9 mouse cellular contexts compared by ENCODE assay signal in the genomic region with DNA sequence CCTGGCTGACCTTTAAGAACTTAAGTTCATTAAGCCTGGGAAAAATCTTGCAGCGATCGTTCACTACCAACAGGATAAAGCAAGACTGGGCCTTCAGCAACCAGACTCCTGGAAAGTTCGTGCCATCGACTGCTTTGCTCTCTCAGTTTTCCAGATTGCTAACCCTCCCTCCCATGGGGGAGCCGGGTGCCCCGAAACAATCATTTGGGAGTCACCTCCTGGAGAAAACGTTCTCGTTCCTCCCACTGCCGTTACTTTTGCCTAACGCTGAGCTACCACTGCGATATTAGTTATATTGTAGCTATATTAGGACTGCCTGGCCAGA. TPM values are rescaled to one million over a fixed set of nuclear protein-coding genes. Genes with fewer than 3 reads are reported as not detected.
DNase-seq lines count a peak whose midpoint lies in the region; ATAC-seq and TF ChIP-seq lines count a peak whose summit lies in the region.
"Had no signal": no experiment of that assay in that cellular context is flagged by ENCODE, and none has a peak within 500 bp of the region (broad histone marks: within the 10 kb centered on the region; RNA-seq: fewer than 3 reads in every experiment).

No protein-coding gene starts in this region.

- TF ChIP-seq RAD21 in CH12.LX (IDR thresholded peaks at IDR 0.05; ENCODE audit: low read depth, low read length), result no peak

- no peaks in the 10 kb centered on the region for H3K27me3 ChIP-seq in heart, embryonic 10.5 days (ENCODE audit: insufficient read depth, poor library complexity, severe bottlenecking)
- peaks cover 9% of the 10 kb centered on the region for H3K27me3 ChIP-seq in CH12.LX (replicated peaks)
- no peaks in the 10 kb centered on the region for H3K27me3 ChIP-seq in limb, embryonic 14.5 days (ENCODE audit: control insufficient read depth, insufficient read depth, low read length)

- in situ Hi-C loops in CH12.LX (cut with MboI; ENCODE audit: low pct_ligation_motif_present, low pct_unique_long_range_greater_than_20kb, low sequenced_read_pairs), result no loop called here

- no peak for TF ChIP-seq CTCF in CH12.LX (conservative IDR thresholded peaks at IDR 0.05 in 1 of 2, IDR thresholded peaks at IDR 0.05 in 1 of 2; ENCODE audit: low read depth in 2 of 2, low read length in 2 of 2)
- TF ChIP-seq CTCF in embryonic fibroblast, embryonic 13.5 days (IDR thresholded peaks at IDR 0.05; ENCODE audit: borderline replicate concordance, insufficient read depth, low read length), result no peak

- TF ChIP-seq POLR2A in CH12.LX (IDR thresholded peaks at IDR 0.05; ENCODE audit: low read depth, low read length), result no peak
- no peak for TF ChIP-seq POLR2A in embryonic fibroblast, embryonic 13.5 days (IDR thresholded peaks at IDR 0.05; ENCODE audit: low read depth, low read length)
- no peak for TF ChIP-seq POLR2A in limb, embryonic 14.5 days (IDR thresholded peaks at IDR 0.05; ENCODE audit: borderline replicate concordance, extremely low read depth, insufficient read depth, insufficient read length)

- intact Hi-C loops in heart, postnatal 36 days (cut with DNase I), result loop anchor here (1.0 to 5.0 kb wide), 3 partner anchors 96 to 376 kb away; partner anchors contain the start of genes Nop56, Pced1a, Stk35 and Vps16

- H3K36me3 ChIP-seq in heart, embryonic 10.5 days, result peaks cover 38% of the 10 kb centered on the region
- peaks cover 24 to 39% of the 10 kb centered on the region in 2 experiments for H3K36me3 ChIP-seq in CH12.LX (replicated peaks in 1 of 2; ENCODE audit: control insufficient read depth in 1 of 2, insufficient read depth in 1 of 2, low read length in 1 of 2)
- peaks cover 37% of the 10 kb centered on the region for H3K36me3 ChIP-seq in limb, embryonic 14.5 days (ENCODE audit: control insufficient read depth, insufficient read depth, low read length)

- no peak for DNase-seq in heart, embryonic 10.5 days (ENCODE audit: low spot score)
- no peak for DNase-seq in heart, postnatal 36 days
- DNase-seq in CH12.LX (ENCODE audit: extremely low read depth), result no peak
- DNase-seq in limb, embryonic 14.5 days (ENCODE audit: low spot score), result peak; percentile 44
- peak; percentile 20 for DNase-seq in retina, embryonic 14.5 days (ENCODE audit: low spot score)
- DNase-seq in right cerebral cortex, postnatal 14 days, result no peak
- DNase-seq in urinary bladder, postnatal 14 days (ENCODE audit: low spot score), result no peak

- WGBS in heart, embryonic 10.5 days, result 2% methylated on average over 11 of the region's 11 CpGs
- WGBS in limb, embryonic 14.5 days, result under 1% methylated on average over 11 of the region's 11 CpGs

- peak overlapping the region; percentile 100 for H3K27ac ChIP-seq in heart, embryonic 10.5 days
- H3K27ac ChIP-seq in CH12.LX (ENCODE audit: insufficient read depth, low read depth), result peak overlapping the region; percentile 41; the same call in 1 of the 2 replicates
- H3K27ac ChIP-seq in embryonic fibroblast, embryonic 13.5 days (ENCODE audit: insufficient read depth, low read length), result peak overlapping the region; percentile 54
- H3K27ac ChIP-seq in limb, embryonic 14.5 days (replicated peaks; ENCODE audit: low read depth, low read length), result peak overlapping the region; percentile 98

- H3K4me2 ChIP-seq in CH12.LX (ENCODE audit: insufficient read depth, low read depth, poor library complexity, severe bottlenecking), result peak overlapping the region; percentile 64
- peak overlapping the region; percentile 87 for H3K4me2 ChIP-seq in limb, embryonic 14.5 days (replicated peaks; ENCODE audit: low read depth, low read length, severe bottlenecking)

- H3K79me2 ChIP-seq in CH12.LX (replicated peaks; ENCODE audit: control insufficient read depth, extremely low read depth, insufficient read depth, poor library complexity, severe bottlenecking), result peaks cover 41% of the 10 kb centered on the region

- dilution Hi-C loops in CH12.LX (cut with MboI; ENCODE audit: extremely low pct_ligation_motif_present, extremely low pct_unique_long_range_greater_than_20kb, low sequenced_read_pairs), result no loop called here

- peak overlapping the region; percentile 97 for H3K9ac ChIP-seq in CH12.LX (ENCODE audit: insufficient read depth, low read depth)
- peak overlapping the region; percentile 100 for H3K9ac ChIP-seq in limb, embryonic 14.5 days (ENCODE audit: low read depth, low read length, severe bottlenecking)

- ATAC-seq in limb, embryonic 14.5 days (ENCODE audit: low FRiP score, low read depth), result 0 out of 2 replicates have a peak, but pooled peaks have one; percentile 21

- H3K9me3 ChIP-seq in heart, embryonic 10.5 days, result no peaks in the 10 kb centered on the region
- no peaks in the 10 kb centered on the region for H3K9me3 ChIP-seq in CH12.LX (replicated peaks; ENCODE audit: low read length)
- H3K9me3 ChIP-seq in limb, embryonic 14.5 days (ENCODE audit: control insufficient read depth, low read length), result no peaks in the 10 kb centered on the region

- no peak for TF ChIP-seq EP300 in CH12.LX (IDR thresholded peaks at IDR 0.05; ENCODE audit: low read length)

- peak overlapping the region; percentile 99 for H3K4me3 ChIP-seq in heart, embryonic 10.5 days
- H3K4me3 ChIP-seq in CH12.LX (replicated peaks in 1 of 3; ENCODE audit: low read depth in 2 of 3, low read length in 2 of 3, poor library complexity in 1 of 3), result peak overlapping the region; percentile 83 to 100 (median 84)
- peak overlapping the region; percentile 62 for H3K4me3 ChIP-seq in embryonic fibroblast, embryonic 13.5 days (ENCODE audit: insufficient read depth, low read length)
- H3K4me3 ChIP-seq in limb, embryonic 14.5 days (replicated peaks; ENCODE audit: low read length), result peak overlapping the region; percentile 98

- peaks cover 21% of the 10 kb centered on the region for H3K4me1 ChIP-seq in heart, embryonic 10.5 days
- peaks cover 5 to 26% of the 10 kb centered on the region in 2 experiments for H3K4me1 ChIP-seq in CH12.LX (ENCODE audit: control insufficient read depth in 1 of 2, insufficient read depth in 2 of 2)
- H3K4me1 ChIP-seq in embryonic fibroblast, embryonic 13.5 days (ENCODE audit: control insufficient read depth, insufficient read depth, low read length), result 0 out of 2 replicates have a peak, but pooled peaks cover 3% of the 10 kb centered on the region
- peaks cover 15% of the 10 kb centered on the region for H3K4me1 ChIP-seq in limb, embryonic 14.5 days (ENCODE audit: control insufficient read depth, insufficient read depth, low read length)

TF ChIP-seq in CH12.LX, 34 proteins besides CTCF, POLR2A, EP300 and RAD21:
- no peak for TF ChIP-seq NRF1 (IDR thresholded peaks at IDR 0.05; ENCODE audit: low read depth, low read length)
- no peak for TF ChIP-seq GABPA (IDR thresholded peaks at IDR 0.05; ENCODE audit: insufficient replicate concordance, low read depth, low read length)
- TF ChIP-seq KAT2A (IDR thresholded peaks at IDR 0.05; ENCODE audit: insufficient replicate concordance, low read length), result no peak
- TF ChIP-seq JUND (conservative IDR thresholded peaks at IDR 0.05; ENCODE audit: low read depth, low read length), result no peak
- TF ChIP-seq ZMIZ1 (IDR thresholded peaks at IDR 0.05; ENCODE audit: low read depth, low read length), result no peak
- TF ChIP-seq ZC3H11A (IDR thresholded peaks at IDR 0.05; ENCODE audit: low read depth, low read length), result no peak
- TF ChIP-seq ELF1 (IDR thresholded peaks at IDR 0.05; ENCODE audit: low read depth, low read length), result no peak
- no peak for TF ChIP-seq CHD1 (IDR thresholded peaks at IDR 0.05; ENCODE audit: low read depth, low read length)
- TF ChIP-seq JUN (IDR thresholded peaks at IDR 0.05; ENCODE audit: insufficient read depth, low read depth, low read length), result no peak
- TF ChIP-seq IRF4 (IDR thresholded peaks at IDR 0.05; ENCODE audit: low read depth, low read length), result no peak
- no peak for TF ChIP-seq ZNF384 (IDR thresholded peaks at IDR 0.05; ENCODE audit: low read depth, low read length)

RNA-seq across cellular contexts. Expression of gene Snrpb, which starts 0.9 kb away (rescaled TPM):
- 589 and 704 TPM in 2 replicates for polyA plus RNA-seq in heart, embryonic 10.5 days (2016; fragmentation: Nextera tagmentation; extraction: Ambion mirVana)
- total RNA-seq in heart, postnatal 36 days (2021), result 100 to 1,000 TPM; 138 to 147 TPM
- 422 and 534 TPM in 2 replicates for total RNA-seq in CH12.LX (2012; rRNA removed)
- 515 and 524 TPM in 2 replicates for total RNA-seq in CH12.LX (2014; rRNA removed)
- 318 and 413 TPM in 2 replicates for polyA plus RNA-seq in CH12.LX (2012; ENCODE audit: insufficient read length, low read depth)
- 115 and 128 TPM in 2 replicates for polyA plus RNA-seq in embryonic fibroblast, embryonic 13.5 days (2011; ENCODE audit: insufficient read length, low read depth, missing spikeins)
- 423 and 497 TPM in 2 replicates for polyA plus RNA-seq in limb, embryonic 14.5 days (2012; rRNA removed)
- polyA plus RNA-seq in limb, embryonic 14.5 days (2014; fragmentation: Nextera tagmentation; extraction: Ambion mirVana), result 578 and 606 TPM in 2 replicates

RNA-seq across cellular contexts. Expression of gene Tmc2, which starts 16.7 kb away (rescaled TPM):
- polyA plus RNA-seq in heart, embryonic 10.5 days (2016; fragmentation: Nextera tagmentation; extraction: Ambion mirVana), result not detected in 2 replicates
- total RNA-seq in heart, postnatal 36 days (2021), result not detected
- total RNA-seq in CH12.LX (2012; rRNA removed) (not detected in 2 replicates), CH12.LX (2014; rRNA removed) (not detected in 2 replicates)
- polyA plus RNA-seq in CH12.LX (2012; ENCODE audit: insufficient read length, low read depth), result not detected in 2 replicates
- not detected in 2 replicates for polyA plus RNA-seq in embryonic fibroblast, embryonic 13.5 days (2011; ENCODE audit: insufficient read length, low read depth, missing spikeins)
- 0.04 TPM in 2 replicates for polyA plus RNA-seq in limb, embryonic 14.5 days (2012; rRNA removed)
- not detected in 2 replicates for polyA plus RNA-seq in limb, embryonic 14.5 days (2014; fragmentation: Nextera tagmentation; extraction: Ambion mirVana)
- total RNA-seq: left cerebral cortex, adult 18-20 months had no signal

Comparison
In these comparisons a context has a peak if more than half of its experiments do, and no peak if none do; other contexts are left out.
1. DNase-seq: peak in limb, embryonic 14.5 days (single experiment) and retina, embryonic 14.5 days (single experiment); none in heart, embryonic 10.5 days (single experiment), heart, postnatal 36 days (0 of 2), CH12.LX (single experiment), right cerebral cortex, postnatal 14 days (single experiment) and urinary bladder, postnatal 14 days (single experiment).
2. H3K27ac ChIP-seq: peak in every context shown above with its lines; median percentile 100 in heart, embryonic 10.5 days; 98 in limb, embryonic 14.5 days; 54 in embryonic fibroblast, embryonic 13.5 days; 41 in CH12.LX.
3. Peak in every context shown above with its lines, with median percentiles within 50 percentile points of each other: H3K4me3 ChIP-seq.